Mouse (Mus musculus) forebrain, embryonic 15.5 days (tissue): ENCODE data around the gene Sema6b. TPM values are rescaled to one million over a fixed set of nuclear protein-coding genes. Genes with fewer than 3 reads are reported as not detected.

Experiments used
- ATAC-seq: fragments of 200-750 bp; cut with Nextera tagmentation; replicated peaks from 2 replicates; pipeline ENCODE4 v1.8.0; 2017; ENCODE audit warnings: mild to moderate bottlenecking, moderate TSS enrichment, moderate library complexity
- H3K27ac ChIP-seq: fragments of 300-500 bp; sonication (generic); replicated peaks from 2 replicates; pipeline ENCODE4 v1.5.1; 2015; ENCODE audit warnings: mild to moderate bottlenecking, inconsistent platforms
- H3K27me3 ChIP-seq: fragments of 300-500 bp; sonication (generic); 2 replicates; pipeline ENCODE4 v1.6.1; 2015; ENCODE audit warnings: inconsistent platforms
- H3K36me3 ChIP-seq: fragments of 300-500 bp; sonication (generic); 2 replicates; pipeline ENCODE4 v1.6.1; 2015; ENCODE audit warnings: mild to moderate bottlenecking, inconsistent platforms
- H3K4me1 ChIP-seq: fragments of 300-500 bp; sonication (generic); 2 replicates; pipeline ENCODE4 v1.6.1; 2015; ENCODE audit warnings: inconsistent platforms
- H3K4me2 ChIP-seq: fragments of 300-500 bp; sonication (generic); replicated peaks from 2 replicates; pipeline ENCODE4 v1.6.1; 2015; ENCODE audit warnings: mild to moderate bottlenecking, inconsistent platforms
- H3K4me3 ChIP-seq: fragments of 300-500 bp; sonication (generic); 2 replicates; pipeline ENCODE4 v1.5.1; 2015; ENCODE audit warnings: mild to moderate bottlenecking, inconsistent platforms
- H3K9ac ChIP-seq: fragments of 300-500 bp; sonication (generic); replicated peaks from 2 replicates; pipeline ENCODE4 v1.6.1; 2015; ENCODE audit warnings: mild to moderate bottlenecking, inconsistent platforms
- H3K9me3 ChIP-seq: fragments of 300-500 bp; sonication (generic); 2 replicates; pipeline ENCODE4 v1.6.1; 2016; ENCODE audit warnings: inconsistent platforms
- WGBS: fragments of 180-500 bp; shearing (Covaris S2); methylation state at CpG from one replicate; pipeline ENCODE4 v1.1.7; 2015; ENCODE audit warnings: mixed read lengths; 5-methylcytosine and 5-hydroxymethylcytosine counted together
- polyA plus RNA-seq: library from polyadenylated mRNA; unstranded; fragments of >200 nt; fragmentation: Nextera tagmentation; extraction: Ambion mirVana; gene quantifications from 2 replicates; pipeline ENCODE4 v1.2.1, GENCODE M21; 2015

Gene Sema6b
- polyA plus RNA-seq, 1 experiment from 2014 or later = 14.2 TPM

DNA sequence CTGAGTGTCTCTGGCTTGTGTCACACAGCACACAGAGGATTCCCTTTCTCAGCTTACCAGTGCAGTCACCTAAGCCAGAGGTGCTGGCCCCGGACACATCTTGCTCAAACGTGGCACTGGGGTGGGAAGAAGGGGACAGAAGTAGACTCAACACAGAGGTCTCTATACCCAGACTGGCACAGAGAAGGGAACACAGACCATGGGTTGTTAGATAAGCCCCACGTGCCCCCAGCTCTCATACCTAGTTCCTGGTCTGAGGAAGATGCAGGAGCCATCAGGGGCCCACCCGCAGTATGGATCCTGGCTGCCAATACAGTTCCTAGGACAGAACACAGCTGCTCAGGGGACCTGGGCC is 14.9 kb downstream of the Sema6b start:
- Histone ChIP-seq H3K27ac (no peak overlapping the region), H3K4me1 (peaks cover 11% of the 10 kb centered on the region; the same call in 1 of the 2 replicates), H3K4me2 (no peak overlapping the region), H3K27me3 (peaks cover 40% of the 10 kb centered on the region), H3K9me3 (peaks cover 13% of the 10 kb centered on the region; the same call in 1 of the 2 replicates), H3K4me3 (no peak overlapping the region), H3K36me3 (peaks cover 46% of the 10 kb centered on the region), H3K9ac (no peak overlapping the region)
- ATAC-seq = no peak; the same call in 1 of the 2 replicates
- WGBS = 85% methylated on average over 4 of the region's 4 CpGs

DNA sequence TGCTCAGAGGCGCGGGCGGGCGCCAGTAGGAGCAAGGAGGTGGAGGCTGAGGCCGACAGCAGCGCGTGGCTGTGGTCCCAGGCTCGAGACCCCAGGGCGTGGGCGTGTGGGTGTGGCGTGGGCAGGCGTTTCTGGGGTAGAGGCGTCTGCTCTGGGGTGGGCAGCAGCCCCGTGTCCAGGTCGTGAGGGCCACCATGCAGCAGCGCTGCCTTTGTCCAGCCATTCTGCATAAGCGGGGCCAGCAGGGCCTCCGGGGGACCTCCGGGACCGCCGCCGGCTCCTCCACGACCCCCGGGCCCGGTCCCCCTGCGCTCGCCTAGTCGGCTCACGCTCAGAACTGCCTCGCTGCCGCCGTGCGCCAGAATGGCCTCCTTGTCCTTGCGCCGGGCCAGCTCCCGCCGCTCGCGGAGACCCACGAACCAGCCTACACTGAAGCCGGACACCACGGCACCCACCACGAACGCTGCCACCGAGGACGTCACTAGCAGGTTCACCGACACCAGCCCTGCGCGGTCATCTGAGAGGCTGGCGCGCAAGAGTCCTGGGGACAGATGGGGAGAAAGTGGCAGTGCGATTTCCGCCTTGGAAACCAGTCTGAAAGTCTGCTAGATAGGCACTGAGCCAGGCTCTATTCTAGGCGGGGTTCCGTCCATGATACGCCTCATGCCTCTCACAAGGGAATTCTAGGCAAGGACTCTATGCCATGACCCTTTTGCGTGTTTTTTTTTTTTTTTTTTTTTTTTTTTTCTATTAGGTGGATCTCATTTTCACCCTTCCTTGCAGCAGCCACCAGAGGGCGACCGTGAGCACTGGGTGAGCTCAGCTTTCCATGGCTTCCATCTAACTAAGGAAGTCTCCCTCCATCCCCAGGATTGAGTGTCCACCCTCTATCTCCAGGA is 15.5 kb downstream of the Sema6b start:
- Histone ChIP-seq H3K9me3 (peaks cover 13% of the 10 kb centered on the region; the same call in 1 of the 2 replicates), H3K4me3 (peak overlapping the region; percentile 24), H3K27ac (no peak overlapping the region), H3K9ac (peak overlapping the region; percentile 19; the same call in 1 of the 2 replicates), H3K4me1 (peaks cover 17% of the 10 kb centered on the region), H3K4me2 (peak overlapping the region; percentile 39), H3K36me3 (peaks cover 41% of the 10 kb centered on the region), H3K27me3 (peaks cover 46% of the 10 kb centered on the region)
- ATAC-seq = 0 out of 2 replicates have a peak, but pooled peaks have one; percentile 7
- WGBS = 8% methylated on average over 59 of the region's 59 CpGs

DNA sequence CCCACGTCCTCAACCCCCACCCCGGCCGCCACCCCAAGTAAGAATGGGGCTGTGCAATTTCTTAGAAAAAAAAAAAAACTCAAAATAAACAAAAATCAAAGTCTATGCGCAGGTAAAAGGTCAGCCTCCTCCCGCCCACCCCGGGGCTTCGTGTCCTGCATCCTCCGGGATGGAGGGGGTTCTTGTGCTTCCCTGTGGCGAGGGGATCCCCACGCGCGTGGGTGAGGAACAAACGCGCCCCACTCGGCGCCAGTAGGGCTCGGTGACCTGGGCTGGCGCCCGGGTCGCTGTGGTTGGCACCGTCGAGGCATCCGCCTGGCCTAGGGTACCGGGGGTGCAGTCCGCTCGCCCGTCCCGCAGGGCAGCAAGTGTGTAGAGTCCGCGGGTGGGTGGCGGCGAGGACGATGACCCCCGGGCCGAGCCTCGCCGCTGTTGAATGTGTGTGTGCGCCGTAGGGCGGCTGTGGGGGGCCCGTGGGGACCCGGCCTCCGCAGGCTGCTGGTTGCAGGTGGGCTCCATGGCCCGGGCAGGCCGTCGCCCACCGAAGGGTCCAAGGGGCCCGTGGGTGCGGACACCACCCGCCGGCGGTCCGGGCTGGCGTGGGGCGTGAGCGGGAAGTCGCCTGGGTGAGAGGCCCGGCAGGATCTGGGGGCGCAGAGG is 16.3 kb downstream of the Sema6b start:
- Histone ChIP-seq H3K9ac (no peak overlapping the region), H3K9me3 (peaks cover 13% of the 10 kb centered on the region; the same call in 1 of the 2 replicates), H3K4me3 (peak overlapping the region; percentile 24; the same call in 1 of the 2 replicates), H3K27ac (no peak overlapping the region), H3K4me2 (peak overlapping the region; percentile 39; the same call in 1 of the 2 replicates), H3K36me3 (peaks cover 33% of the 10 kb centered on the region), H3K4me1 (peaks cover 17% of the 10 kb centered on the region), H3K27me3 (peaks cover 52% of the 10 kb centered on the region)
- ATAC-seq = 0 out of 2 replicates have a peak, but pooled peaks have one; percentile 3
- 48% methylated on average over 59 of the region's 59 CpGs for WGBS

- peaks cover 17% of the 10 kb centered on the region for H3K4me1 ChIP-seq
- H3K4me2 ChIP-seq = no peak overlapping the region
- H3K9me3 ChIP-seq = peaks cover 13% of the 10 kb centered on the region; the same call in 1 of the 2 replicates
- H3K27ac ChIP-seq = no peak overlapping the region
- 94% methylated on average over 12 of the region's 12 CpGs for WGBS
- no peak overlapping the region for H3K4me3 ChIP-seq
- H3K27me3 ChIP-seq = peaks cover 59% of the 10 kb centered on the region
- ATAC-seq = no peak
- peaks cover 31% of the 10 kb centered on the region for H3K36me3 ChIP-seq
- no peak overlapping the region for H3K9ac ChIP-seq
Observed at GRCm38 (mm10) chr17:56123161-56123560, 17.0 kb downstream of the Sema6b start.

DNA sequence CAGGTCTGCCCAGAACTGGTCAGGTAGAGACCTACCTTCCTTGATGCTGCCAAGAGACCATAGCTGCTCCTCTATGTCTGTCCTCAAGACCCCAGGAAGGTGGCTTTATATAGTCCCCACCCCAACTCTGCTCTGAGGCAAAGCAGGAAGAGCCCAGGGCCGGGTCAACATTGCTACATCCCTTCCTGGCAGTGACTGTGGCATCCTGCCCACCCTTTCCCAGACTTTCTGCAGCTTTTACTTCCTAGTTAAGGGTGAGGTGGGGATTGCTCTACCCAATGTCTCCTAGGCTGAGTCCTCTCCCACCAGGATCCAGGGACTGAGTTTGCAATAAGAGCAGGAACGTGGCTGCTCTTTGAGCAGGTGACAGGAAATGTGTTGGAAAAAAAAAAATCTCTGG is 18.3 kb downstream of the Sema6b start, which contains the start of gene Lrg1:
Gene Lrg1 (minus strand): TSS at position 176 of the 400 bp plus-strand sequence.
- WGBS = 77% methylated on average over 2 of the region's 2 CpGs
- Histone ChIP-seq H3K9ac (no peak within 1 kb of the TSS), H3K27me3 (peaks cover 67% of the 10 kb centered on the region), H3K9me3 (peaks cover 13% of the 10 kb centered on the region; the same call in 1 of the 2 replicates), H3K27ac (no peak within 1 kb of the TSS), H3K4me3 (no peak within 1 kb of the TSS), H3K36me3 (peaks cover 19% of the 10 kb centered on the region), H3K4me1 (peaks cover 22% of the 10 kb centered on the region), H3K4me2 (no peak within 1 kb of the TSS)
- no peak for ATAC-seq

DNA sequence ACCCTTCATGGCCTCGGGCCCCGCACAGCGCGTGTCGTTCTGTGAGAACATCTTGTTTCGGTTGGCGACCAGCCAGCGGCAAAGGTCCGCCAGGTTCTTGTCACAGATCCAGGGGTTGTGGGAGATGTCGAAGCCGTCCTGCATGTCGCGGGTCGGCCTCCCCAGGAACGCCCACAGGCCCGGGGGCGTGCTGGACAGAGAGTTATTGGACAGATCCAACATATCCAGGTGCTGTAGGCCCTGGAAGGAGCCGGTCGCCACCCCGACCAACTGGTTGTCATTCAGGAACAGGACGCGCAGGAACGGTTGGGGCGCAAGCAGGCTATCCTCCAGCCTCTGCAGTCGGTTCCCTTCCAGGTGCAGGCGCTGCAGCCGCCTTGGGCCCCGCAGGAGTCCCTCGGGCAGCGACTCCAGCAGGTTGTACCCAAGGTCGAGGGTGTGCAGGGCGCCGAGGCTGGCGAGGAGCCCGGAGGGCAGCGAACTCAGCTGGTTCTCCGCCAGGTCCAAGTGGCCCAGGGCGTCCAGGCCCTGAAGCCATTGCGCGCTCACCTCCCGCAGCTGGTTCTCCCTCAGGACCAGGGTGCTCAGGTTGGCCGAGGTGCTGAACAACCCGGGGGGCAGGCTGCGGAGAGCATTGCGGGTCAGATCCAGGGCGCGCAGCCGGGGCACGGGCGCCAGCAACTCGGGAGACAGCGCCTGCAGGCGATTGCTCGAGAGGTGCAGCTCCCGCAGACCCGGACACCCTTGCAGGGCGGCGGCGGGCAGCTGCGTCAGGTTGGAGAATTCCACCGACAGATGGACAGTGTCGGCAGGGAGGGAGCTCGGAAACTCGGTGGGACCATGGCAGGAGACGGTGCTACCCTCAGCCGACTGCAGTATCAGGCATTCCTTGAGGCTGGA is 19.9 kb downstream of the Sema6b start:
- WGBS = 9% methylated on average over 66 of the region's 66 CpGs
- Histone ChIP-seq H3K4me3 (no peak overlapping the region), H3K27me3 (peaks cover 67% of the 10 kb centered on the region), H3K9me3 (peaks cover 13% of the 10 kb centered on the region; the same call in 1 of the 2 replicates), H3K27ac (no peak overlapping the region), H3K4me2 (no peak overlapping the region), H3K36me3 (peaks cover 13% of the 10 kb centered on the region), H3K4me1 (peaks cover 22% of the 10 kb centered on the region), H3K9ac (no peak overlapping the region)
- ATAC-seq = no peak

DNA sequence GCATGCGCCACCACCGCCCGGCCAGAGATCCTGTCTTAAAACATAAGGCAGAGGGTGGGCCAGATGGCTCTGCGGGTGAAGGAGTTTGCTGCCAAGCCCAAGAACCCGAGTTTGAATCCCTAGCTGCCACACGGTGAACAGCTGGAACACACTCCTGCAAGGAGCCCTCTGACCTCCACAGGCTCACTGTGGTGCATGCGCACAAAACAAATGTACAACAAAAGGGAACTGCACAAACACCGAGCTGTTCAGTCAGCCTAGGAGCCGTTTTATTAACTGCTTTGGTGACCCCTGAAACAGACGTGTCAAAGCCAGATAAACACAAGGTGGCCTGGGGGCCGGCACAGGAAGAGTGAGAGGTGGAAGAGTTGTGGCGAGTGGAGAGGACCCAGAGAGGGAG is 20.7 kb downstream of the Sema6b start:
- 45% methylated on average over 12 of the region's 12 CpGs for WGBS
- no peak for ATAC-seq
- peaks cover 13% of the 10 kb centered on the region; the same call in 1 of the 2 replicates for H3K9me3 ChIP-seq
- no peak overlapping the region for H3K4me2 ChIP-seq
- no peak overlapping the region for H3K9ac ChIP-seq
- no peak overlapping the region for H3K4me3 ChIP-seq
- peaks cover 19% of the 10 kb centered on the region for H3K4me1 ChIP-seq
- peaks cover 64% of the 10 kb centered on the region for H3K27me3 ChIP-seq
- no peak overlapping the region for H3K27ac ChIP-seq
- H3K36me3 ChIP-seq = peaks cover 8% of the 10 kb centered on the region

GRCm38 (mm10) chr17:56117251-56117710 is 22.9 kb downstream of the Sema6b start, which contains the start of gene Plin5:
Plin5 (minus strand) TSS chr17:56117596.
- peak; percentile 26; the same call in 1 of the 2 replicates for ATAC-seq
- peaks cover 14% of the 10 kb centered on the region for H3K4me1 ChIP-seq
- H3K4me2 ChIP-seq = peak within 1 kb of the TSS; percentile 49
- peaks cover 48% of the 10 kb centered on the region for H3K27me3 ChIP-seq
- peaks cover 5% of the 10 kb centered on the region; the same call in 1 of the 2 replicates for H3K9me3 ChIP-seq
- no peak within 1 kb of the TSS for H3K27ac ChIP-seq
- H3K4me3 ChIP-seq = peak within 1 kb of the TSS; percentile 31
- no peaks in the 10 kb centered on the region for H3K36me3 ChIP-seq
- H3K9ac ChIP-seq = no peak within 1 kb of the TSS; the same call in 1 of the 2 replicates
- 2% methylated on average over 27 of the region's 27 CpGs for WGBS

GRCm38 (mm10) chr17:56116193-56116592 is 23.9 kb downstream of the Sema6b start:
- Histone ChIP-seq H3K4me1 (peaks cover 14% of the 10 kb centered on the region), H3K27me3 (peaks cover 37% of the 10 kb centered on the region), H3K4me3 (no peak overlapping the region), H3K9ac (no peak overlapping the region), H3K9me3 (no peaks in the 10 kb centered on the region), H3K4me2 (no peak overlapping the region), H3K27ac (no peak overlapping the region), H3K36me3 (no peaks in the 10 kb centered on the region)
- no peak for ATAC-seq
- WGBS = 69% methylated on average over 10 of the region's 10 CpGs

GRCm38 (mm10) chr17:56112743-56113142 is 27.4 kb downstream of the Sema6b start:
- 79% methylated on average over 3 of the region's 3 CpGs for WGBS

GRCm38 (mm10) chr17:56111864-56112263 is 28.3 kb downstream of the Sema6b start:
- 0 out of 2 replicates have a peak, but pooled peaks have one; percentile 34 for ATAC-seq
- 43% methylated on average over 5 of the region's 5 CpGs for WGBS
- Histone ChIP-seq H3K4me2 (no peak overlapping the region), H3K9me3 (no peaks in the 10 kb centered on the region), H3K27me3 (peaks cover under 1% of the 10 kb centered on the region; the same call in 1 of the 2 replicates), H3K4me1 (no peaks in the 10 kb centered on the region), H3K9ac (no peak overlapping the region), H3K36me3 (no peaks in the 10 kb centered on the region), H3K4me3 (no peak overlapping the region), H3K27ac (no peak overlapping the region)

More at GRCm38 (mm10) chr17:56112743-56113142, 27.4 kb downstream of the Sema6b start:
- Histone ChIP-seq H3K36me3 (no peaks in the 10 kb centered on the region), H3K27me3 (peaks cover 7% of the 10 kb centered on the region; the same call in 1 of the 2 replicates), H3K9ac (no peak overlapping the region), H3K4me2 (no peak overlapping the region), H3K4me3 (no peak overlapping the region), H3K4me1 (peaks cover 6% of the 10 kb centered on the region), H3K27ac (no peak overlapping the region), H3K9me3 (no peaks in the 10 kb centered on the region)
- no peak for ATAC-seq
